Mouse (Mus musculus) c-Kit-positive CD71-negative TER-119-negative erythroid progenitor cells, embryonic 14.5 days (primary cell): Measurements from ENCODE around the gene Sema5b.

ENCODE experiments used
- DNase-seq: peaks from one replicate; pipeline ENCODE4 v3.0.0-alpha.2; 2013; ENCODE audit warnings: low read depth

The Sema5b gene

DNA sequence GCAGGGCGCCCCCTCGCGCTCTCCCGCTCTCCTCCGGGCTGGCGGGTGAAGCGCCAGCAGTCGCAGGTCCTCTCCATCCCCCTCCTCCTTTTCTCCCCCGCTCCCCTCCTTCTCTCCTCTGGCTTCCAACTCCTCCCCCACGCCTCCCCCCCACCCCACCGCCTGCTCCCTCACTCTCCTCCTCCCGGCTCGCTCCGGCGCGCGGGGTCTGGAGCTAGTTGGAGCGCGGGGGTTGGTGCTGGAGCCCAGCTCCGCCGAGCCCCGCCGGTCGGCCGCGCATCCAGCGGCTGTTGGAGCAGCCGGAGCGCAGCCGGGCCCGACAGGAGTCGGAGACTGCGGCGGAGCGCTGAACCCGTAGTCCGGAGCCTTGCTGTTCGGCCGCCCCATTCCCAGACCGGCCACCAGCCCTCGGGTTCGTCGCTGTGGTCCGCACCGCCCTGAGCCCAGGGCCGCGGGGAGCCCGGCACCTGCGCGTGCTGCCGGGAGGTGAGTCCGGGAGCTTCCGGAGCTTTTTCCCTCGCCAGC, at the start of gene Sema5b:
Gene Sema5b (plus strand): TSS at position 29 of the 525 bp plus-strand sequence.
- DNase-seq, result no peak

DNA sequence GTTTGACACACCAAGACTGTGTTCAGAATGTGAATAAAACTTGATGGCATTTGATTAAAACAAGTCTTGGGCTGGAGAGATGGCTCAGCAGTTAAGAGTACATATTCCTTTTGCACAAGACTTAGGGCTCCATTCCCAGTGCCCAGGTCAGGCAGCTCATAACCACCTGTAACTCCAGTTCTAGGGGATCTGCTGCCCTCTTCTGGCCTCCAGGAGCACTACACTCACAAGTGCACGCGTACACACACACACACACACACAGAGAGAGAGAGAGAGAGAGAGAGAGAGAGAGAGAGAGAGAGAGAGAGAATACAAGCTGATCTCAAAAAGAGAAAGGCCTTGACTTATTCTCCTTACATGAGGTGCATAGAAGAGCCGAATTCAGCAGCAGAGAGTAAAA, 40.6 kb upstream of the Sema5b start:
- no peak for DNase-seq

DNA sequence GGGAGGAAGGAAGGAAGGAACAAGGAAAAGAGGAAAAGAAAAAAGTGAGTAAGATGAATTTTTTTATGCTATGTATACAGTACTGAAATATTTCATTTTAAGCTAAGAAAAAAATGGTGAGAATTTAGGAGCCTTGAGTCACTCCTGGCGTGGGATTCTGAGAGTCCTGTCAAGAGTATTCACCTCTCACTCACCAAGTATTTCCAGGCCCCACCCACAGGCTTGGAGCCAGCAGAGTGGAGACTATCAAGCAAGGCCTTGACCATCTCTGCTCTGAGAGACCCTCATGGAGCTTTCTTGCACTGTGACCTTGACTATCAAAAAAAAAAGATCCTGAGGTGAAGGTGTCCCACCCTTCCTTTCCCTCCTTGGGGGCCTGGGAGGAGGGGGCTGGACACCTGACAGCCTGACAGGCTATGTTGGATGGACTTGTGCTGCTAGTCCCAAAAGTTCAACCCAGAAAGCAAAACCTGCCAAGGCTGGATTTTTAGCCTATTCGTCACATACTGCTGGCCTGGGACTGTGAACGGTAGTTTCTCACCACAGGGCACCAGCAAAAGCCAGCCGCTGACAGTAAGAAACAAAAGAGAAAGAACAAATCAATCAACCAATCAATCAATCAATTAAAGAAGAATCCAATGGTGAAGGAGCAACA, 39.7 kb upstream of the Sema5b start:
- no peak for DNase-seq

DNA sequence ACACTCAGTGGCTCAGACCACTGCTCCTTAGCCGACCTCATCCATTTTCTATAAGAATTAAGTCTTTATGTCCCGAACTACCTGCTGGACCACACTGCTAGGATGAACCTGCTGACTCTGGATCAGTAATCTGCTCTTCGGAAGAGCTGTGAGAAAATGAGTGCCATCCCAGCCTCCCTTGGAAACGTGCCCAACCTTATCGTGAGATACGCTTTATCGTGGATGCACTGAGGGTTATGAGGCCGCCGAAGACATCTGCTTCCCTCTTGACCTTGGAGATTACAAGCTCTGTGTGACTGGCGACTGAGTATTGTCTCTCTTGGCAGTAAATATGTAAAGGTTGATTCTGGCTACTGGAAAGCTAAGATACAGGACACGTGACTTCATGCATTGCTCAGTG, 38.5 kb upstream of the Sema5b start:
- DNase-seq, result no peak

DNA sequence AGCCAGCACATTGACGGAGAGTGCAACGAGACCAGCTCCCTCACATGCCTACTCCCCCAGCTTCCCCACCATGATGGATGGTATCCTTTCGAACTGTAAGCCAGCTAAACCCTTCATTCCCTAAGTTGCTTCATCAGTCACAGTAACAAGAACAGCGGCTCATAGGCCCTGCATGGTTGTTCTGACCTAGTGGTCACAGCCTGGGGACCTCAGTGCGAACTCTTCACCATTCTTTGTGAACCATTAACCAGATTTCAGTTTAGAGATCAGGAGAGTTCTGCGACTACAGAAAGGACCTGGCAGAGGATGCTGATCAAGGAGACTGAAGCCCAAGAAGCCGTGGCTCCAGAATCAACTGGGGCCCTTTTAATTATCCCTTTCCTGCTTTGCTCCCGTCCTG, 36.7 kb upstream of the Sema5b start:
- DNase-seq, result no peak

DNA sequence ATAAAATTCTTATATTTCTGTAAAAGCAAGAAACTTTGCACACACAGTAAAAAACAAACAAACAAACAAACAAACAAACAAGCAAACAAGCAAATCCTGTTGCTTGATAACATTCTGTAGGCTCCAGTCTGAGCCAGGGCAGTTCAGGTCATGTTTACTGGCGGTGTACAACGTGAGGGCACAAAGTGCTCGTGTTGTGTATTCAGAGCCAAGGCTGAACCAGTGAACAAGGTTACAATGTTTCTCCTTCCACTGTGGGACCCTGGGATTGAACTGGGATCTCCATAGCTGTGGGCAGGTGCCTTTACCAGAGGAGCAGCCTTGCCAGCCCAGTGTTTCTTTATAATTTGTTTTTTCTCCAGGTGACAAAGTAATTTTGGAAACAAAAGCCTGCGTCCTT, 35.2 kb upstream of the Sema5b start:
- no peak for DNase-seq

DNA sequence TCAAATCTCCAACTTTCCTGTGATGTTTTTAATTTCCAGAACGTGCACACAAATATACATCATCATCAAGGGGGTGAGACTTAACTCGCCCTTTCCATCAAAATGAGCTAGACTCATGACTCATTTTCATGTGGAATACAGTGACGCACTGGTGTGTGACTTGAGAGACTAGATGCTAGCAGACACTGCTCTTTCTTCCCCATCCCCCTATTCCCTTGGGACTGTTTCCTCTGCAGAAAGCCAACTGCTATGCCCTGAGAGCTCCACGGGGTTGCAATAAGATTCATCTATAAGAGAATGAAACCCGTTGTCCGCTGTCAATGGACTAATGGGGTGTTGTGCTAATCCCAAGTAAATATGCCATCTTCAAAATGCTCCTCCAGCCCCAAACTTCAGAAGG, 32.4 kb upstream of the Sema5b start:
- DNase-seq, result no peak

DNA sequence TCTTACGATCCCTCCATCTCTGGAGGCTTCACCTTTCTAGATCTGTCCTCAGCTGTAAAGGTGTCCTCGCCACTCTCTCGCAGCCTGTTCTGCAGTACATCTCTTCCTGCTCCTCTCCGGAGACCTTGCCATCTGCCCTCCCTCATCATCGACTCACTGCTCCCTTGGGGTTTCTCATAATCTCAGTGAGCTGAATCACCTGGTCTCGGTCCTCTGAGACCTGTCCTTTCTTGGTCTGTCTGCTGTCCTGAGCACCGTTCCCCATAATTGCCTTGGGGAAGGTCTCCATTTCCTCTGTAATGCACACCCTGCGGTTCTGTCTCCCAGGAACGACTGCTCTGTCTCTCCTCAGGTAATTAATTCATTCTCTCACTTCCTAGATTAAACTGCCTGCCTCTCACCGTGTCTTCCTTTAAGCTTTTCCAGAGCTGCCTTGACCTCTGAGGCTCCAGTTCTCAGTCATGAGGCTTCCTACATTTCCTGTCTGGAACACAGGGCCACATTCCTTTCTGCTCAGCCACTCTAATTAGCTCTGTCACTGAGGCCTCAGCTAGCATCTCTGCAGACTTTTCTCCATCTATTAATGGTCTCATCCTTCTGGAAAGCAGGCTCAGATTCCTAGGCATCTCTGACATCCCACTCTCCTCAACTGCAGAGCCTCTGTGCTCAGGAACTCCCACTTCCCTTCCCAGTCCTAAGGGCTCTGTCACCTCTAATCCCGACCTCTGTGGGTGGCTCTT, 31.4 kb upstream of the Sema5b start:
- DNase-seq, result no peak

DNA sequence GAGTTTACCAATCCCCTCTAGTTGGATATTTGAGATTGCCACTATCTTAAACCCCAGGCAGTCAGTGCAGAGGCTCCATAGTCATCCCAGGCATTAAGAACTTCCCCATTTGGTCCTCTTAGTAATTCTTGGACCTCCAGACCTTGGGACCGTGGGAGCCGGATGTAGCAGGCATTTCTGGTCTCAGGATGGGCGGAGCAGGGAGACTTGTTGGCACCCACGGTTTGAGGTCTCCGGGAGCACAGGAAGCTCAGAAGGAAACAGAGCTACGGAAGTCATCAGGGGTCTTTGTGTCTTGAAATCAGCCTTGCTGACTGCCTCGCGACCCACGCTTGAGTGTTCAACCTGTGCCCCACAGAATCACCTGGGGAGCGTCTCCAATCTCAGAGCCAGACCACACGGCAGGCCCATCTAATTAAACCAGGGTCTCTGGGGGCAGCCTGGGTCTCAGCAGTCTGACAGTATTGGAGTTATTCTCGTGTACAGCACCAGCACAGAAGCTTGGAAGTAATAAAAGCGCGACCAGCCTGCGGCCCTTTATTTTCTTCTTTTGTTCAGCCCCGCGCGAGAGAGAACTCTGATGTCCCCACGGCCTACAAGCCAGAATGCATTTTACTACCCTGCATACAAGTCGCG, 24.9 kb upstream of the Sema5b start:
- DNase-seq, result no peak

DNA sequence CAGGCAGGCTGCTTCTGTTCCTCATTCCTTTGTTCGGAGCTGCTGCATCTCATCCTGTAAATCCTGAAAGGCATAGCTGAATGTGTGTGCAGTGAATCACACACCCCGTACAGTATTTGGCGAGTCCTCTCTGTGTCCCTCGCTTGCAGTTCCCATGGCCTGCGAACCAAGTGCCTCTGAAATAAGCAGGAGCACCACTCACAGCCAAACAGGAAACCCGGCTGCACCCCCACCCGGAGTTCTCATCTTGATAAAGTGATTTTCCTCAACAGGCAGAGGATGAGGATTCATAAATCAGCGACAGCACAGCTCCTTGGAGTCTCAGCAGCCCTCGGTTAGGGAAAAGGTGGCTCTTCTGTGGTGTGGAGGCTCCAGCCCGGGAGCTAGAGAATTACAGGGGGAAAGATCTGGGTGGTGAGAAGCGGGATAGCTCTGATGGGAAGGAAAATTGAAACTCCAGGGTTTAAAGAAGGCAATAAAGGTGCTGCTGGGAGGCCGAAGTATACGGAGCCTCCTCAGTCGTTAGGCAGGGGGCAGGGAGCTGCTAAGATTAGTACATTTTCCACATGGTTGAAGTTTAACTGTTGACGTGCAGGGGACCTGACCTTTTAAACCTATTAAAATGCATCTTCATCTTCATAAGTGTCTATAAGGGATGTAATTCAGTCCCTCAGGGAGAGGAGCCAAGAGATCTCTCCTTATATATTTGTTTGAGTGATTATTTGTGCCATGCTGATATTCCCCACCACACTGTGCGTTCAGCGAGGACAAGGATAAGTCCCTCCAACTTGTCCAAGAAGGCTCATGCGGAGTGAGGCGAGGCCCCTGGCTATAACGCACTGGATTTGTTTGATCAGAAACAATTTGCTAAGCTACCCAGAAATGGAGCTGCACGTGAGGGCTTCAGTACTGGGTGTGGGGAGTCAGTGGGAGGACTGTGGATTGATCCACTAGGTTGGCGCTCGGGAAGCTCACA, 22.7 kb upstream of the Sema5b start:
- no peak for DNase-seq

DNA sequence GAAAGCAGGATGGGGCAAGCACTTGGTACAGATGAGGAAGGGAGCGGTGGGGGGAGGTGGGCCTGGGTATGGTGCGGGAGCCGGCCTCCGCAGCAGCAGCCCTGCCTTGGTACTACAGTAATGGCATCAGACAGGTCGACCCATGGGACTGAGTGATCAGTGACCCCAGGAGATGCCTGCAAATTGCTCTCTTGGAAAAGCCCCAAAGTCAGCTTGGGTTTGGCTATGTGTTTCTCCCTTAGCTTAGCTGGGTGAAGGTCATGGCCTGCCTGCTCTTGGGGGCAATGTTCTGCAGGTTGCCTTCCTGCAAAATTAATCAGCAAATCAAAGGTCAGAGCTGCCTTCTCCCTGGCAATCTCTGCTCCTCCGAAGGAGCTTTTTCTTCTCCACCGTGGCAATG, 21.7 kb upstream of the Sema5b start:
- no peak for DNase-seq

DNA sequence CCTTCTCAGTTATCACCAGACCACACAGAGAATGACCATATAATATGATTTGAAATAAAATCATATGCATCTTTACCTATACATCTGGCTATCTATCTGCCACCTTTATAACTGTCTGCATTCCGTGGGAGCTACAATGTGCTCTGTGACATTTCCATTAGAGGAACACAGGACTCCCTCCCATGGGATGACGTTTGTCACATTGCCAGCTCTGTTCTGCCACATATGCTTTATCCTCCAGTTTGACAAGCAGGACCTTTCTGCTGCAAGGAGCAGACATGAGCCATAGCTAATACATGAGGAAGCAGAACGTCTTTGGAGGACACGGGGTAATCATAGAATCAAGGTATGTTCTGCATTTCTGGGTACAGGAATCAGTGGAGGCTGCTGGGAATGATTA, 16.7 kb upstream of the Sema5b start:
- no peak for DNase-seq

DNA sequence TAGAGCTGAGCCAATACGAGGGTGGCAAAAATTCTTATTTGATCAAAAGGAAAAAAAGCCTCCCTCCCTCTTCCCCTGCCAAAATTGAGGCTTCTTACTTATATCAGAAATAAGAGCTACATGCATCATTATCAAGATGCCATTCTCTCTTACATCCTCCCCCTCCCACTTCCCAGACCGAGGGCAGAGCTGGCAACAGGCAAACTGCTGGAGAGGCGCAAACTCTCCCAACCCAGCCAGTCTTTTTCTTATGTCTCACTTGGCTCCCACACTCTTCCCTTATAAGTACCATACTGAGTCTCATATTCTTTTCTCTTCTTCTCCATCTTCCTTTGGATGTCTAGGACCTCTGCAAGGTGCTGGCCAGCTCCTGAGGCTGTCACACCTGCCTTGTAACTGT, 6.3 kb upstream of the Sema5b start:
- DNase-seq, result no peak

DNA sequence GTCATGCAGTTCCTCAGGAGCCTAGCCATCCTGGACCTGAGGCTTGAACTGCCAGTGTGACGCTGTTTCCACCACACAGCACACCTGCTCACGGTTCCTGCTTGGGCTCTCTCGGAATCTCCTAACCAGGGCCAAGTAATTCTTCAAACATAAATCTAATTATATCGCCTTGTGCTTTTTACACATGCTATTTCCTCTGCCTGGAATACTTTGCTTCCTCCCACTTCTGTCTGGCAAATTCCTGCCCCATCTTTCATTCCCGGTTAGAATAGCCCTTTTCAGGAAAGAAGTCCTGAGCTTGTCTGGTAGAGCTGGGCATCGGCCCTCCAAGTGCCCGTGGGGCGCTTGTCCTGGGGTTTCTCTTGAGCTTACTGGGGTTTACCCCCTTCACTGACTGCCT, 3.3 kb upstream of the Sema5b start:
- no peak for DNase-seq

DNA sequence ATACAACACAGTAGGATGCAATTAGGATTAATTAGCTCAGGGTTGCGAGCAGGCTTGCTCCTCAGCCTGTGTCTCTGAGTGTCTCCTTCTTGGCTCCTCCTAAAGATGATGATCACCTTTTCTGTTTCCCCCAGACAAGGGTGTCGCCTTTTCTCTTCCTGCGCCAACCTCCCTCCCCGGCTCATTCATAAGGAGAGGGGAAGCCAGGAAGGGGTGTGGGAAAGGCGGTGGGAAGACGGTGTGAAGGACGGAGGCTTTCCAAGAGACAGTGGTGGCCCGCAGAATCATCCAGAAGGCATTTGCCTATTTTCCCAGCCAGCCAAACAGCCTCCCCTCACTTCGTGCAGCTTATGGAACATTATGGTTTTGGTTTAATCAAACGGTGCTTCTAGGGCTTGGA, 1.9 kb upstream of the Sema5b start:
- DNase-seq, result no peak

DNA sequence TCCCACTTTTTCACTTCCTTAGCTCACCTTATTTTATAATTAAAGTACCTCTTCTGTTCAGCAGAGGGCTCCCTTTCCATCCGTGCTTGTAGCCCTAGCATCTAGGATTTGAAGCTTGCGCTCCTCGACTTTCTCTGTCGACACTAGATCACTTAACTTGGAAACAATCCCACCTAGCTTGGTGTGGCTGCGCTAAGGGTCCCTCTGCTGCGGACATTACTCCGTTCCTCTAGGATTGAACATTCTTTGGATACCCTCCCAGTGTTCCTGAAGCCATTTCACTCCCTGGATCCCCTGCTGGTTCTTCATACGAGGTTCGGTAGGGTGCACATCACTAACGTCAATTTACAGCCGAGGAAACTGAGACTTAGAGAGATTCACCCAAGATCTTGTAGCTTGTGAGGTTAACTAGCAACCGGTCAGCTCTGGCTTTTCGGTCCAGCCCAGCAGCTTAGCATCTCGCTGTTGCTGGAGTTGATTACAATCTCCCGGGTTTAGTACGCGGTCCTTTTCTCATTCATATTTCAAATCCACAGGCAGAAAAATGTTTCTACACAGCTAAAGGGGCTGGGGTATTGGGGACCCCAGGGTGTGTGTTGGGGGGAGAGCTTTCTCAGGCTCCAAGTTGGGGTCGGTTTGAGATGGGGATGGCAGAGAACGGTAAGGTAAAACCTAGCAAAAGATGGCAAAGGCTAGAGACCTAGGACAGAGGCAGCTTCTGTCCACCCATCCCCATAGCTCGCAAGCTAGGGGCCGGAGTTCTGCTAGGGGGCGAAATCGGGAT, 420 bp upstream of the Sema5b start:
- no peak for DNase-seq

DNA sequence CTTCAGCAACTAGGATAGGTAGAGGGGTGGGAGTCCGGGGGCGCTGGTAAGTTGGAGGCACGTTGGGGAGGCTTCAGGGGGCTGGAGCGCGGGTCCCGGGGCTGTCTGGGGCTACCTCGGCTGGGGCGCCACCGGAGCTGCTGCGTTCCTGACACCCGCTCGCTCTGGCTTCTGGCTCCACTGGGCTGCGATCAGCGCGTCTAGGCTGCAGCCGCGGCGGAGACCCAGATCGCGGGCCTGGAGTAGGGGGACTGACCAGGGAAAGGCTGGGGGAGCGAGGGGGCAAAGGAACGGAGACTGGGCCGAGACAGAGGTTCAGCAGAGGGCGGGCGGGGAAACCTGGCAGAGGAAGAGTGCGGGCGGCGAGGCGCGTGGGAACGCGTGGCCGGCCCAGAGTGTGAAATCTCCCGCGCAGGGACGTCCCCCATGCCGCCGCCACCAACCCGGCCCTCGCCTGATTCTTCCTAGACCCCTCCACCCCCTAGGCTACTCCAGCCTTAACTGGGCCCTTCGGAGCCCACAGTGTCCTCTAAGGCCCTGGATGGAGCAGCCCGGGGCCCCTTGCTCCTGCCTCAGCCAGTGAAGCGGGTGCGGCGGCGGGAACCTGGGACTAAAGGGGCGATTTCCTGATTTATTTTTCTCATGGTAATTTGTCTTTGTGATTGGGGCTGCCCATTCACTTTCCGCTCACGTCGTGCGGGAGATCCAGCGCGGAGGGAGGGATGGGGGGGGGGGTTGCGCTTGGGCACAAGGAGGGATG, 896 bp downstream of the Sema5b start:
- DNase-seq, result no peak

DNA sequence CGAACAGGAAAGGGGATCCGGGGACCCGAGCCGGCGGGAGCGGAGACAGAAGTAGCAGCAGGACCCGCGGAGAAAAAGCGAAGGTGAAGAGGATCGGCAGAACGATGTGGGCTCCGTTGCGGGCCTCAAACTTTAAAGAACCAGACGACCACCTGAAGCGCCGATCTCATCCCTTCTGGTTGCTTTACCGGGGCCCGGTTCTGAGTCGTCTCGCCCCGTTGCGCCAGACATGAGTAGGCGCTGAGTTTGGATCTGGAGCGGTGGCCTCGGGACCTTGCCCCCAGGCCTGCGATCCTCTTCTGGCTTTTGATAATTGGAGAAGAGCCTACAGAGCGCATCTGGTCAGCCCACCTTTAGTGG, 1.5 kb downstream of the Sema5b start:
- no peak for DNase-seq

DNA sequence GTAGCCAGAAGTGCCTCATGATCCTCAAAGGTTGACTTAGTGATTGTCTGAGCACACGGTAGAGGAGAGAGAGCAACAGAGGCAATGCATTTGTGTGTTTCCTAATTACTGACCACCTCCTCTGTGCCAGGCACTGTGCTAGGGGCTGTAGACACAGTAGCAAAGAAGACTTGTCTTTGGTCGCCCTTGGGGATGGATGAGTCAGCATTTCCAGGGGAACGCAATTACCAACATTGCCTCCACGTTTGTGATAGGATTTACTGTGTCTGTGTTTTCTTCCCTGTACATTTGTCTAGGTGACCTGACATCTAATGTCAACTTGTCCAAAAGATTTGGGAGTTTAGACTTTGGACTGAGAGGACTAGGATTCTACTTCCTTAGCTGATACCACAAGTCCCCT, 4.8 kb downstream of the Sema5b start:
- no peak for DNase-seq

DNA sequence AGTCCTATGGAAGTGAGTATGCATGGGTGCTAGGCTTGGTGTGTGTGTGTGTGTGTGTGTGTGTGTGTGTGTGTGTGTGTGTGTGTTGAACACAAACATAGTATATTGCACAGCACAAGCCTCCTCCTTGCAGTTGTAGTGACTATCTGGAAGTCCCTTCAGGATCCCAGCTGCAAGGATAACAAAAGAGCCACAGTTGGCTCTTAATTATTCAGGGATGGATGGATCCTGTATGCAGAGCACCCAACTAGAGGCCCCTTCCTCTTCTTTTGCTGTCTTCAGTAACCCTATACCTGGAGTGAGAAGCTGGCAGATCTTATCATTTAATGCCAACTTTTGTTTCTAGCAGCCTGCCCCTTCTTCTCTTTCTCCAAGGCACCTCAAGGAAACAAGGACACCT, 7.0 kb downstream of the Sema5b start:
- no peak for DNase-seq

DNA sequence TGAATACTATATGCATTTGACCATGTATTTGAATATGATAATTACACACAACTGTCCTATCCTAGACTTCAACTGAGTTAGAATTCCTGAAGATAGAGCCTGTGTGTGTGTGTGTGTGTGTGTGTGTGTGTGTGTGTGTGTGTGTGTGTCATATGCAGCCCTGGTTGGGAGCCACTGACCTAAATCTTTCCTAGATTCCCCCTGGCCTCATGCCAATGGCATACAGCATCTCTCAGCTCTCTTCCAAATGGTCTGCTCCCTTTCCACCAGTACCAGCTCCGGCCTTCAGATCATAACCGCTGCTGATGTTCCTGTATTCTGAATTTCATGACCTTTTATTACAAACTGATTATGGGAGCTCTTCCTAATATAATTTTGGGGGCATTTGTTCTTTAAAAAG, 8.4 kb downstream of the Sema5b start:
- DNase-seq, result no peak
